Mouse (Mus musculus): Measurements from ENCODE around the gene Mcm10.
"Not testable (repeated sequence)": the region's sequence is repeated elsewhere in the genome, so short reads cannot be mapped to it uniquely, and the experiment has no call there.

Gene Mcm10

GRCm38 (mm10) chr2:4988826-4989424, 23.7 kb downstream of the Mcm10 start:
- in situ Hi-C loops (cut with MboI, MseI) = loop anchor here (5.0 kb wide), 2 partner anchors 67 to 97 kb away; no protein-coding TSS in a partner anchor

GRCm38 (mm10) chr2:4987388-4988180, 25.0 kb downstream of the Mcm10 start:
- in situ Hi-C loops (cut with MboI, MseI) = loop anchor here (5.0 kb wide), 2 partner anchors 65 to 95 kb away; no protein-coding TSS in a partner anchor

GRCm38 (mm10) chr2:4986798-4987197, 25.8 kb downstream of the Mcm10 start:
- in situ Hi-C loops (cut with MboI, MseI) = loop anchor here (5.0 kb wide), 2 partner anchors 64 to 94 kb away; no protein-coding TSS in a partner anchor

GRCm38 (mm10) chr2:4985000-4985399, 27.6 kb downstream of the Mcm10 start:
- in situ Hi-C loops (cut with MboI, MseI) = loop anchor here (5.0 kb wide), 2 partner anchors 63 to 93 kb away; no protein-coding TSS in a partner anchor

GRCm38 (mm10) chr2:4983987-4984386, 28.6 kb downstream of the Mcm10 start:
- in situ Hi-C loops (cut with MboI, MseI) = no loop called here

GRCm38 (mm10) chr2:4978091-4978490, 34.5 kb downstream of the Mcm10 start:
- in situ Hi-C loops (cut with MboI, MseI) = no loop called here

GRCm38 (mm10) chr2:4975807-4976206, 36.8 kb downstream of the Mcm10 start, which contains the start of gene Ucma:
Ucma (plus strand) TSS chr2:4976122.
- in situ Hi-C loops (cut with MboI, MseI) = no loop called here

GRCm38 (mm10) chr2:4969083-4969482, 43.5 kb downstream of the Mcm10 start:
- in situ Hi-C loops (cut with MboI, MseI) = no loop called here

GRCm38 (mm10) chr2:4967806-4968205, 44.8 kb downstream of the Mcm10 start:
- in situ Hi-C loops (cut with MboI, MseI) = no loop called here

- in situ Hi-C loops (cut with MboI, MseI) = no loop called here
Observed at GRCm38 (mm10) chr2:4958039-4958438, 54.6 kb downstream of the Mcm10 start.

GRCm38 (mm10) chr2:4954216-4954760, 58.3 kb downstream of the Mcm10 start:
- in situ Hi-C loops (cut with MboI, MseI) = no loop called here

- in situ Hi-C loops (cut with MboI, MseI) = no loop called here
Observed at GRCm38 (mm10) chr2:4950986-4951385, 61.6 kb downstream of the Mcm10 start.

GRCm38 (mm10) chr2:4949691-4950090, 62.9 kb downstream of the Mcm10 start:
- in situ Hi-C loops (cut with MboI, MseI) = not testable (repeated sequence)

- in situ Hi-C loops (cut with MboI, MseI) = no loop called here
Observed at GRCm38 (mm10) chr2:4940861-4941260, 71.7 kb downstream of the Mcm10 start.

Measured in regulatory T cell (primary cell).